Mouse (Mus musculus) urinary bladder, postnatal 25 days (tissue): ENCODE measurements at regions not wholly inside any gene's neighbourhood (a gene's known extent, or its start where the extent isn't known, plus 50 kb on each side); places are given as distances from the start of the nearest gene placed in this dataset.

ENCODE experiments used
- DNase-seq: peaks from one replicate; pipeline ENCODE4 v3.0.0; 2022; ENCODE audit warnings: low spot score

GRCm38 (mm10) chr4:124321221-124321620, 289.4 kb downstream of the 3100002H09Rik start:
- DNase-seq: no peak

GRCm38 (mm10) chr4:124317042-124317441, 293.6 kb downstream of the 3100002H09Rik start:
- DNase-seq: no peak

GRCm38 (mm10) chr4:124311657-124312056, 298.9 kb downstream of the 3100002H09Rik start:
- DNase-seq: no peak

DNA sequence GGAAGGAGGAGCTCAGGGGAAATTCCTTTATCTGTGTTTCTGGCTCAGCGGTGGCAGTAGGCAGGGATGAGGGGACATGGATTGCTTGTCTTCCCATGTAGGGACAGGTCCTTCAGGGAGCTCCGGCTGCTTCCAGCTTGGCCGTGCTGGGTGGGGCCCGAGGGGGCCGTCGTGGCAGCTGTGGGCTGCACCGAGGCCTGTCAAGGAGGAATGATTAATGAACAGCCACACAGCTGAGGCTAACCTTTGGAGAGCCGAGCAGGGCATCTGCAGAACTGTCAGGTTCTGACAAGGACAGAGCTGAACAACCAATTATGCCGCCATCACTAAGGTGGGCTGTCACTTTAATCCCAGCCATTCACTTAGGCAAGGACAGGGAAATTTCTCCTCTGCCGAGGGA, 300.0 kb downstream of the 3100002H09Rik start:
- DNase-seq: no peak

DNA sequence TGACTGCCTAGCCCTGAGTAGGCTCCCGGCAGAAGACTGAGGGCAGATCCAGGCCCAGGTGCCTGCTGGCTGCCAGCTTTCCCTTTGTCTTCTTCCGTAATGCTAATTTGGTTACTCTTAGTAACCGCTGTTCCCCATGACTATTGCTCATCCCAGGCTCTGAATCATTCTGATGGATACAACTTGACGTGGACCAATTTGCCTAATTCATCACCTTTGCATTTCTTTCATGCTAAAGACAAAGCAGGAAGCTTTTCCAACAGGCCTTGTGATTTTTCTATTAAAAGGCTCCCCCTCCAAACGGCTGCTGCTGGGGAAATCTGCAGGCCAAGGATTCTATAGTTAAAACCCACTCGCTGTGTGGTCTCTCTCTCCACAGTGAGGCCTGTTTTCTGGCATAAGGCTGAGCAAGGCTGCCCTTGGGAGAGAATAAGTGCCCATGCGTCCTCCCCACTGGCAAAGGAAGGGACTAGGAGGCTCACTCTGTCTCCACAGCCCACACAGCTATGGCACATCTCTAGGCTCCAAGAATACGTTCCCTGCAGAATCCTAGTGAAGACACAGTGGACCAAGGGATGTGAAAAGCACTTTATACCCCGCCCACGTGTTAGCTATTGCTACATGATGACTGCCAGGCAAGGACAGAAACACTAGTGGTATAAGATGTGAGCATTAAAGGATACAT, 304.6 kb downstream of the 3100002H09Rik start:
- DNase-seq: no peak

DNA sequence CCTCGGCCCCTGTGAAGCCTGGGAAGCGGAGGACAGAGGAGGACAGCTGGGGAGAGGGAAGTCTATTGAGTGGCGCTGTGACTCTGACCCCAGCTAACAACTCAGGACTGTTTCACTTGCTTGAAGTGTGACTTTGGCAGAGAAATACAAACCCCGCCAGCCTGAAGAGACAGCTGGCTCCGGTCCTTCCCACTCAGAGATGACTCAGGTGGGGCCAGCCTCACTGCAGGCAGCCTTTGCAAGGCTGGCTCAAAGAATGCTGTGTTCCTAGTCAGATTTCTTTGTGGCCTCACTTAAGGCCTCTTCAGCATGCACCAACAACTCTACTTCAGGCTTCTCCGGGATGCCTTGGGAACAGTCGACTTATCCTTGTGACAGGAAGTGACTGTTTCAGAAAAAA, 307.7 kb downstream of the 3100002H09Rik start:
- no peak for DNase-seq

DNA sequence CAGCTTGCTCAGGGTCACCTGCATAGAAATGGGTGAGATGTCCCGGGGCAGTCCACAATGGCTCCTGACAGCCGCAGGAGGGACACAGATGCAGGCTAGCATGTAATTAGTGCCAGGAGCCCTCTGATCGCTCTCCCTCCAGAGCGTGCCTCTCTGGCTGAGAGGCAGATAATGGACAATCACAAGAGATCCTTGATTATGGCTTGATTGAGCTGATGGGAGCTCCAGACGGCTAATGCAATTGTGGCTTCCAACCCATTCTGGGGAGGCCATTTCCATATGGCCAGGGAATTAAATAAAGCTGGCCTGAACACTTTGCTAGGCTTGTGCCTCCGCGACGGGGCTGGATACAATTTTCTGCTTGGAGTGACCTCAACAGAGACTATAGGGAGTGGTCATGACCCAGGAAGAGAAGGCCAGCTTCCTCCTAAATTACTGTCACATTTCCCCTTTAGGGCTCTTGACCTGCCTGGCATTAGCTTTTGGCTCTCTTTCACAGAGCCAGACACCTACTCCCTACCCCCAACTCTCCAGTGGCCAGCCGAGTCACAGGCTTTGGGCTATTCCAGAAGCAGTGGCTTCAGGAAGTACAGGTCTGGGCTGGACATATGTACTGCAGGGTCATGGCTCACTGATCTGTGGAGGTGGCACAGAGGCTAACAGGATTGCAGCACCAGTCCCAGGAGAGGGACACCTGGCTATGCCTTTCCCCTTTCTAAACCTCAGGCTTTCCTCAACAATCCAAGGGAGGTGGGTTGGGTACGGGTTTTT, 311.8 kb downstream of the 3100002H09Rik start:
- no peak for DNase-seq

GRCm38 (mm10) chr4:124292254-124292653, 318.3 kb downstream of the 3100002H09Rik start:
- DNase-seq: no peak

DNA sequence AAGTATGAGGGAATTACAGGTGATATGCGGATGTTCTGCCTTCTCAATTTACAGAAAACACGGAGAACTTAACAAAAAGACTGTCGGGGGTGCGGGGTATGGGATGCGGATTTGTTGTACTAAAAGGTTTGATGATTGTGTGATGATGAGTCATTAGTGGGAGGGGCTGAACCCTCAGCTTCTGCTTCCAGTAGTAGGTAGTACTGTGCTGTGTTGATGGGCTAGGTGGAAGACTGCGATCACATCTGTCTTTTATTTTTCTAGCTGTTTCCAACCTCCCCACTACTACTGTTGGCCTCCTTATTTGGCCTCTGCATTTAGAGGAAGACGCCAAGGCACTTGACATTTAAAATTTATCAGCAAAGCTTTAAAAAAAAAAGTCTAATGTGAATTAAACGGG, 318.8 kb downstream of the 3100002H09Rik start:
- no peak for DNase-seq

GRCm38 (mm10) chr4:124287471-124287870, 323.1 kb downstream of the 3100002H09Rik start:
- DNase-seq: no peak

DNA sequence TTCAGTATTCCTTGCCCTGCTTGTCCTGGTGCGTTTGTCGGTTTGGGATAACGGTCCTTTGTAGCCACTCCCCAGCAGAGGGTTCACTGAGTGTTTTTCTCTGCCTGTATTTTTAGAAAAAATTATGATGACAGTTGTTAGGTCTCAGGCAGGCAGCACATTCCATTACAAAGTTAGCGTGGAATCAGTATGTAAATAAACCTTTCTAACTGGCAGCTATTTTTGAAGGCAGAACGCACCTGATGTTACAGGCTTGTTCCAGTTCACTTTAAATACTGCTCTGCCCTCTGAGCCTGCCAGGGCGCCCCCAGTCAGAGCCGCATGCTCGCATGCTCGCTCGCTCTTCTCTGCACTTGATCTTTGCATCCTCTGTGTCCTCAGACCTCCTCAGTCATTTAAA, 331.9 kb downstream of the 3100002H09Rik start:
- DNase-seq: no peak

DNA sequence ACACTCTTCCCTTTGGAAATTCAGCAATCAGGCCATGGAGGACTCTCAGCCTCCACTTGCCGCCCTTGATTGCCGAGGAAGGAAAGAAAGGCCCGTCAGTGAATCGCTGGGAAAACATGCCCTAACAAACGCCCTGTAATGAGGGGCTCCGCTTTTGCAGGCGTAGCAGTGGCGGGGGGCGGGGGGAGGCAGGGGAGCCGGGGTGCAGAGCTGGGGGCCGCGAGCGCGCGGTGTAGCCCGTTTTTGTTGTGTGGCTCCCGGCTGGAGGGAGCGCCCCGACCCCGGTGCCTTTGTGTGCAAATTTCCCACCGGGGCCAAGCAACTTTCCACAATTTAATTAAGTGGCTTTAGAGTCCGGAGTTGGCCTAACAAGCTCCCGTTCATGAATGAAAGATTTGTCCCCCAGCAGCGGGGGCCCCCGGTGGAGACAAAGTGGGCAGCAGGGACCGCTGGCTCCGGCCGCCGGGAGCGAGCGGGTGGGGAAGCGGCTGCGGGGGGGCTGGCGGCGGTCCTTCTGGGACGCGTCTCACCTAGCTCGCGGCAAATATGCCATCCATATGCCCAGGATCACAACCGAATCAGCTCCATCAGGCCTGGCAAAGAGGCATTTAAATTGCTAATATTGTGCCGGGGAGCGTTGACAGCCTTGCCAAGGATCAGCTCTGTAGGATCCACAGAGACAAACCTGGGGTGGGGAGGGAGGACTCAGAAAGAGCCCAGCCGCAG, 333.0 kb downstream of the 3100002H09Rik start:
- no peak for DNase-seq

- DNase-seq: no peak
These were observed 333.7 kb downstream of the 3100002H09Rik start for GRCm38 (mm10) chr4:124276741-124277455.

- no peak for DNase-seq
These were observed 338.6 kb downstream of the 3100002H09Rik start for GRCm38 (mm10) chr4:124272002-124272401.

- no peak for DNase-seq
These were observed 342.2 kb downstream of the 3100002H09Rik start for GRCm38 (mm10) chr4:124268404-124268803.

DNA sequence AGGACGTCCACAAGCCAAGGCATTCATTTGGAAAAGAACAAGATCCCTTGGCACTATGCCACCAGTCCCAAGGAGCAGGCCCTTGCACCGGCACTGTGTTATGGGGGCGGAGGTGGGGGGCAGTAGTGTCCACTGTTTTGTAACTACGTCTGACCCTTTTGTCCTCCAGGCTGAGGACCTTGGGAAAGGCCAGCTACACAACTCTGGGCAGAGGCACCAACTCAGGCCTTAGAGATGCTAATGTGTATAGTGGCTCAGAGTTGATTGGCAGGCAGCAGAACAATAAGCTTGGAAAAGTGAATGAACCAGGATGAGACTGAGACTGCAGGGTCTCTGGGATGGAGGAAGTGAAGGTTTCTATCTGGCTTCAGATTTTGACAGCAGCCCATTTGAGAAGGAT, 344.0 kb downstream of the 3100002H09Rik start:
- DNase-seq: no peak

DNA sequence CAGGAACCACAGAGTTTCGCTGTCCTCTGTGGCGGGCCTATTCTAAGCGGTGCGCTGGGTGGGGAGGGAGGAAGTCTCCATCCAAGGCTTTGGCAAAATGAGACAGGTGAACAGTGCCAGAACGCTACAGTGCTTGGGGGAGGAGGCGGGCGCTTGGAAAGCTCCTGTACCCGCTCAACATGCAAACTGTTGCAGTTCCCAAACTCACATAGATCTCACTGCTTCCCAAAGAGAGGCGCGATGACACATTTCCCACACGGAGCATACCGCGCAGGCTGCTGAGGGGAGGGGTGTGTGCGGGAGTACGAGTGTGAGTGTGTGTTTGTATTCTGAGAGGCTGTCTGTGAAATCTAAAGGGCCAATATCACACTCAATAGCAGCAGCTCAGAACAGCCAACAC, 345.1 kb downstream of the 3100002H09Rik start:
- no peak for DNase-seq

- DNase-seq: no peak
These were observed 339.2 kb upstream of the 4930535I16Rik start for GRCm38 (mm10) chr4:124257006-124257405.

- no peak for DNase-seq
These were observed 338.7 kb upstream of the 4930535I16Rik start for GRCm38 (mm10) chr4:124256515-124256914.

DNA sequence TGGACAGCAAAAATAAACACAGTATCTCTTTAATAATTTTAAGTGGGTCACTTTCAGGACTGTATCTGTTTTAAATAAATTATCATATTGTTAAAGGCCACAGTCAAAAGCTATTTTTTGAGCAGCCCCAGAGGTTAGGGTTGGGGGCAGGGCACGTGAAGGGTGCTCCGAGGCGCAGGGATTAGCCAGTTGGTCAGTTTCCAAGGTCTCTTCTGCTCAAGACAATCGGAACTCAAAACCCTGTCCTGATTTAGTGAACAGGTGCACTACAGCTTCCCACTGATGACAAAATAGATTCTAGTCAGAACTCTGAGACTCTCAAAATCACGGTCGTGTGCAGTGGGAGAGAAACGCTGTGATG, 337.3 kb upstream of the 4930535I16Rik start:
- DNase-seq: no peak

DNA sequence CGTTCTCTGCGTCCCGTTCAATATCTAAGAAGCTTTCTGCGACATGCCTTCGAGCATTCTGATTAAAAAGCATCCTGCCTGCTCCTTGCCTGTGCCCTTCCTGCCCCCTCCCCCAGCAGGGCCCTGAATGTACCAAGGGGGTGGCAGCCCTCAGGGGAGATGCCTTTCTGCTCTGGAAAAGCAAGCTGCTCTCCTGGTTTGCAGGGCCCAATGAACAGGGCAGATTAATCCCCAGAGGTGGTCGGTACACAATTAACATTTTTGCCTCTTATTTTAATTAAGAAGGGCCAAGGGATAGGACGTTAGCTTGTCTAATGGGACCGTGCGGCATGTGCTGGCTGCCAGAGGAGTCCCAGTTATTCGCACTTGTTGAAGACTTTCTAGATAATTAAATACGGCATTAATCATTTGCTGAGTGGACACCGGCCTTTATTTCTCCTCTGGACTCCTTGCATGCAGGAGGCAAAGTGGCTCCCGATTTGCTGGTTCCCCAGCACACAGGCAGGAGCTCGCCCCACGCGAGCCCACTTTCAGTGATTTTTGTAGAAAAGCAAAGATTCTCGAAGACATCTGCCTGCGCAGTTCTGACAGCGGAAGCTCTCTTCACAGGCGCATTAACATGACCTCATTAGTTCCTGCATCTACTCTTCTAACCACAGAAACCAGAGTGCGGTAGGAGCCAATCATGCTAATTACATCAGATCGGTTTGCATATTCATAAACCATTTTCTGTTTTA, 336.8 kb upstream of the 4930535I16Rik start:
- no peak for DNase-seq

DNA sequence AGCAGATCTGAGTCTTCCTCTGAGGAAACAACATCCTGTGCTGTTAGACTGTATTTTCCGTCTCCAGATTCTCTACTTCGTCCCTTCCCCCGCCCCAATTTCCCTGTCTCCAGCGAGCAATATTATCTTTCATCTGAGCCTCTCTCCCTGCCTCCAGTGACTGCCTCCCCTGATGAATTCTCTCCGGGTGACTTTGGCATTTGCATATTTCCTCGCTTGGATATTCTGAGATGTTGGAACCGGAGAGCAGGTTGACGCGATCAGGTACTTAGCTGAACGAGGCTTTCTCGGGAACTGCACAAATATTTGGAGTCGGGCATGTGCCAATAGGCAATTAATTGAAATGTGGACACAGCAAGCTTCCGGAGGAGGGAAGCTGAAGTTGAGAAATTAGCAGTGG, 323.8 kb upstream of the 4930535I16Rik start:
- DNase-seq: no peak
